Mouse (Mus musculus) CH12.LX (cell line): ENCODE results near the gene Fgf12.

Experiments
- CTCF ChIP-seq, 2 experiments: IDR thresholded peaks in 1 of 2; conservative IDR thresholded peaks in 1 of 2; 2 replicates each; pipeline ENCODE4 v1.5.1; 2011 to 2012; ENCODE audit warnings: low read depth in 2 of 2, low read length in 2 of 2, improper control_type of control experiment in 1 of 2, inconsistent platforms in 1 of 2, mild to moderate bottlenecking in 1 of 2, moderate library complexity in 1 of 2
- ELF1 ChIP-seq: IDR thresholded peaks from 2 replicates; pipeline ENCODE4 v1.6.1; 2014; ENCODE audit warnings: low read depth, mild to moderate bottlenecking, inconsistent platforms, low read length, improper control_type of control experiment
- EP300 ChIP-seq: IDR thresholded peaks from 2 replicates; pipeline ENCODE4 v1.6.1; 2011; ENCODE audit warnings: low read length, improper control_type of control experiment
- JUN ChIP-seq: IDR thresholded peaks from 2 replicates; pipeline ENCODE4 v1.6.1; 2011; ENCODE audit warnings: low read depth, mild to moderate bottlenecking, low read length, improper control_type of control experiment, moderate library complexity; ENCODE audit not compliant: insufficient read depth
- JUND ChIP-seq: conservative IDR thresholded peaks from 2 replicates; pipeline ENCODE4 v1.6.1; 2011; ENCODE audit warnings: low read depth, low read length, improper control_type of control experiment
- NRF1 ChIP-seq: IDR thresholded peaks from 2 replicates; pipeline ENCODE4 v1.6.1; 2014; ENCODE audit warnings: low read depth, mild to moderate bottlenecking, inconsistent platforms, low read length, improper control_type of control experiment, moderate library complexity
- POLR2A ChIP-seq: IDR thresholded peaks from 2 replicates; pipeline ENCODE4 v1.6.1; 2011; ENCODE audit warnings: low read depth, mild to moderate bottlenecking, improper control_type of control experiment, low read length
- ZKSCAN1 ChIP-seq: IDR thresholded peaks from 2 replicates; pipeline ENCODE4 v1.6.1; 2012; ENCODE audit warnings: low read depth, inconsistent platforms, low read length, improper control_type of control experiment, borderline replicate concordance
- ZNF384 ChIP-seq: IDR thresholded peaks from 2 replicates; pipeline ENCODE4 v1.6.1; 2012; ENCODE audit warnings: low read depth, low read length, improper control_type of control experiment, inconsistent platforms

- TF ChIP-seq ZKSCAN1 (no peak), ELF1 (no peak), EP300 (no peak), CTCF (conservative IDR thresholded peaks at IDR 0.05 in 1 of 2, IDR thresholded peaks at IDR 0.05 in 1 of 2; ENCODE audit: low read depth in 2 of 2, low read length in 2 of 2) (no peak), JUND (no peak), POLR2A (no peak), NRF1 (no peak), ZNF384 (no peak), JUN (no peak)
Measured at GRCm38 (mm10) chr16:28251930-28252329, 500.9 kb downstream of the Fgf12 start.
